19 mouse cellular contexts compared by ENCODE assay signal in genomic region chr8:126706247-126706646, GRCm38 (mm10).
A peak's percentile ranks its signal among the peaks of the same experiment; 100 is the strongest.
DNase-seq lines count a peak whose midpoint lies in the region; ATAC-seq and TF ChIP-seq lines count a peak whose summit lies in the region.
"Had no signal": no experiment of that assay in that cellular context is flagged by ENCODE, and none has a peak within 500 bp of the region (broad histone marks: within the 10 kb centered on the region; RNA-seq: fewer than 3 reads in every experiment).

No protein-coding gene starts in this region.

- peaks cover 52% of the 10 kb centered on the region for H3K4me1 ChIP-seq in liver, postnatal 0 days (ENCODE audit: insufficient read depth)
- H3K4me1 ChIP-seq in liver, embryonic 11.5 days (replicated peaks; ENCODE audit: control insufficient read depth, insufficient read depth, low read length): peaks cover 3% of the 10 kb centered on the region; the same call in 1 of the 2 replicates
- peaks cover 12% of the 10 kb centered on the region for H3K4me1 ChIP-seq in bone marrow, adult 2 months (ENCODE audit: control insufficient read depth, insufficient read depth, low read length)

- ATAC-seq in liver, postnatal 0 days: no peak
- no peak for ATAC-seq in liver, embryonic 11.5 days (replicated peaks; ENCODE audit: low FRiP score)
- ATAC-seq in granulocyte monocyte progenitor cell, adult 5-6 weeks (replicated peaks; ENCODE audit: poor library complexity, severe bottlenecking): 0 out of 2 replicates have a peak, but pooled peaks have one; percentile 6
- ATAC-seq: forebrain, embryonic 16.5 days; hindbrain, postnatal 0 days had no signal

- H3K9me3 ChIP-seq in liver, postnatal 0 days (ENCODE audit: low read length): no peaks in the 10 kb centered on the region
- H3K9me3 ChIP-seq in liver, embryonic 11.5 days (ENCODE audit: control insufficient read depth, low read length): no peaks in the 10 kb centered on the region
- H3K9me3 ChIP-seq: embryonic facial prominence, embryonic 13.5 days; forebrain, embryonic 12.5 days; heart, embryonic 13.5 days; hindbrain, embryonic 13.5 days had no signal

- peak overlapping the region; percentile 26; the same call in 1 of the 2 replicates for H3K27ac ChIP-seq in liver, postnatal 0 days (ENCODE audit: low read depth)
- no peak overlapping the region for H3K27ac ChIP-seq in liver, embryonic 11.5 days (ENCODE audit: low read depth, low read length)
- peak overlapping the region; percentile 55 for H3K27ac ChIP-seq in bone marrow, adult 2 months (ENCODE audit: control insufficient read depth, insufficient read depth, low read depth, low read length, poor library complexity)
- H3K27ac ChIP-seq: forebrain, embryonic 12.5 days; hindbrain, embryonic 13.5 days; hindbrain, postnatal 0 days had no signal

- no peak for TF ChIP-seq POLR2A in bone marrow, adult 2 months (IDR thresholded peaks at IDR 0.05; ENCODE audit: borderline replicate concordance, control insufficient read depth, low read depth, low read length)

- DNase-seq in adrenal gland, postnatal 14 days: peak; percentile 28
- DNase-seq in adrenal gland, postnatal 4 days (ENCODE audit: low spot score in 2 of 2): no peak
- no peak for DNase-seq in liver, postnatal 0 days
- DNase-seq in liver, embryonic 11.5 days (ENCODE audit: low spot score): no peak
- no peak for DNase-seq in cerebellum, adult 18-20 months
- DNase-seq in adipocyte (ENCODE audit: low spot score): no peak
- DNase-seq: cerebellum, adult 11 months; cerebellum, adult 9-10 months; cerebellum, postnatal 25 days; gastrocnemius, postnatal 10 days; heart, postnatal 10 days had no signal

- H3K4me2 ChIP-seq in liver, postnatal 0 days (ENCODE audit: low read depth, low read length): no peak overlapping the region
- H3K4me2 ChIP-seq in liver, embryonic 11.5 days: no peak overlapping the region
- H3K4me2 ChIP-seq: embryonic facial prominence, embryonic 13.5 days; forebrain, embryonic 12.5 days; heart, embryonic 13.5 days; hindbrain, embryonic 13.5 days had no signal

- WGBS in liver, postnatal 0 days (ENCODE audit: insufficient replicate concordance): 69% methylated on average over 8 of the region's 8 CpGs
- 79% methylated on average over 8 of the region's 8 CpGs for WGBS in liver, embryonic 11.5 days
- WGBS in bone marrow, adult 2 months: 55% methylated on average over 8 of the region's 8 CpGs

- no peak for TF ChIP-seq EP300 in liver, postnatal 0 days (IDR thresholded peaks at IDR 0.05; ENCODE audit: low read depth)

- no peaks in the 10 kb centered on the region for H3K27me3 ChIP-seq in liver, postnatal 0 days (ENCODE audit: insufficient read depth, low read length)
- no peaks in the 10 kb centered on the region for H3K27me3 ChIP-seq in liver, embryonic 11.5 days (replicated peaks; ENCODE audit: control insufficient read depth, insufficient read depth, low read length)
- H3K27me3 ChIP-seq: embryonic facial prominence, embryonic 13.5 days; heart, embryonic 13.5 days; hindbrain, embryonic 13.5 days had no signal

- H3K9ac ChIP-seq in liver, postnatal 0 days (replicated peaks): no peak overlapping the region
- no peak overlapping the region for H3K9ac ChIP-seq in liver, embryonic 11.5 days (ENCODE audit: low read depth, low read length)
- H3K9ac ChIP-seq: embryonic facial prominence, embryonic 13.5 days; forebrain, embryonic 12.5 days; heart, embryonic 13.5 days; hindbrain, embryonic 13.5 days had no signal

- H3K36me3 ChIP-seq in liver, postnatal 0 days (replicated peaks; ENCODE audit: insufficient read depth, low read length): no peaks in the 10 kb centered on the region
- H3K36me3 ChIP-seq in liver, embryonic 11.5 days (ENCODE audit: control insufficient read depth, insufficient read depth, low read length): no peaks in the 10 kb centered on the region
- H3K36me3 ChIP-seq: embryonic facial prominence, embryonic 13.5 days; forebrain, embryonic 12.5 days; heart, embryonic 13.5 days; hindbrain, embryonic 13.5 days had no signal

- TF ChIP-seq CTCF in liver, postnatal 0 days (IDR thresholded peaks at IDR 0.05; ENCODE audit: low read depth): no peak
- no peak for TF ChIP-seq CTCF in bone marrow, adult 2 months (IDR thresholded peaks at IDR 0.05; ENCODE audit: control insufficient read depth, insufficient read depth, low read length)

- no peak overlapping the region for H3K4me3 ChIP-seq in liver, postnatal 0 days (ENCODE audit: low read depth, low read length)
- no peak overlapping the region for H3K4me3 ChIP-seq in liver, embryonic 11.5 days (ENCODE audit: low read depth, low read length)
- H3K4me3 ChIP-seq in bone marrow, adult 2 months (replicated peaks; ENCODE audit: control insufficient read depth, low read depth, low read length): no peak overlapping the region
- H3K4me3 ChIP-seq: embryonic facial prominence, embryonic 13.5 days; forebrain, embryonic 12.5 days; heart, embryonic 13.5 days; hindbrain, embryonic 13.5 days had no signal
